7 mouse cellular contexts compared by ENCODE assay signal in genomic region chr4:155601997-155602456, GRCm38 (mm10). TPM values are rescaled to one million over a fixed set of nuclear protein-coding genes. Genes with fewer than 3 reads are reported as not detected.
DNase-seq lines count a peak whose midpoint lies in the region; ATAC-seq and TF ChIP-seq lines count a peak whose summit lies in the region.

No protein-coding gene starts in this region.

- ATAC-seq in embryonic facial prominence, embryonic 13.5 days (ENCODE audit: insufficient number of reproducible peaks, insufficient read depth, low FRiP score, low TSS enrichment, low read depth) = no peak; the same call in 1 of the 2 replicates
- no peak for ATAC-seq in intestine, embryonic 16.5 days
- peak; percentile 48 for ATAC-seq in neural tube, embryonic 15.5 days (ENCODE audit: low FRiP score)

- H3K4me1 ChIP-seq in lung, adult 2 months (ENCODE audit: control insufficient read depth, insufficient read depth, low read length) = peaks cover 2% of the 10 kb centered on the region; the same call in 1 of the 2 replicates
- H3K4me1 ChIP-seq in embryonic facial prominence, embryonic 13.5 days = peaks cover 11% of the 10 kb centered on the region; the same call in 1 of the 2 replicates
- peaks cover 9% of the 10 kb centered on the region for H3K4me1 ChIP-seq in intestine, embryonic 16.5 days (ENCODE audit: control insufficient read depth, insufficient read depth, low read length)
- H3K4me1 ChIP-seq in neural tube, embryonic 15.5 days = peaks cover 26% of the 10 kb centered on the region

- H3K27ac ChIP-seq in embryonic facial prominence, embryonic 13.5 days = peak overlapping the region; percentile 99
- H3K27ac ChIP-seq in intestine, embryonic 16.5 days (ENCODE audit: low read length) = peak overlapping the region; percentile 99
- H3K27ac ChIP-seq in neural tube, embryonic 15.5 days (replicated peaks) = peak overlapping the region; percentile 97

- H3K27me3 ChIP-seq in embryonic facial prominence, embryonic 13.5 days = no peaks in the 10 kb centered on the region
- no peaks in the 10 kb centered on the region for H3K27me3 ChIP-seq in intestine, embryonic 16.5 days (replicated peaks; ENCODE audit: control insufficient read depth, insufficient read depth, low read length)
- no peaks in the 10 kb centered on the region for H3K27me3 ChIP-seq in neural tube, embryonic 15.5 days (replicated peaks)

- peak overlapping the region; percentile 87 for H3K4me2 ChIP-seq in embryonic facial prominence, embryonic 13.5 days
- peak overlapping the region; percentile 80 for H3K4me2 ChIP-seq in intestine, embryonic 16.5 days (ENCODE audit: low read depth, low read length)
- H3K4me2 ChIP-seq in neural tube, embryonic 15.5 days = peak overlapping the region; percentile 85

- TF ChIP-seq CTCF in lung, adult 2 months (IDR thresholded peaks at IDR 0.05; ENCODE audit: insufficient read depth, low read length) = no peak

- peak overlapping the region; percentile 96 for H3K4me3 ChIP-seq in lung, adult 2 months (replicated peaks; ENCODE audit: extremely low read depth, low read depth, low read length)
- peak overlapping the region; percentile 97 for H3K4me3 ChIP-seq in embryonic facial prominence, embryonic 13.5 days
- peak overlapping the region; percentile 98 for H3K4me3 ChIP-seq in intestine, embryonic 16.5 days (ENCODE audit: low read length)
- peak overlapping the region; percentile 99 for H3K4me3 ChIP-seq in neural tube, embryonic 15.5 days (replicated peaks)

- TF ChIP-seq POLR2A in lung, adult 2 months (IDR thresholded peaks at IDR 0.05; ENCODE audit: borderline replicate concordance, extremely low read depth, low read depth, low read length) = no peak

- WGBS in lung, adult 2 months = 1% methylated on average over 31 of the region's 31 CpGs
- 1% methylated on average over 31 of the region's 31 CpGs for whole genome bisulfite sequencing in embryonic facial prominence, embryonic 13.5 days
- WGBS in intestine, embryonic 16.5 days = under 1% methylated on average over 31 of the region's 31 CpGs
- WGBS in neural tube, embryonic 15.5 days = 3% methylated on average over 31 of the region's 31 CpGs

- no peak for DNase-seq in lung, adult 2 months
- DNase-seq in lung, postnatal 14 days = no peak
- no peak for DNase-seq in spleen, postnatal 36 days (ENCODE audit: low spot score in 2 of 2)
- no peak for DNase-seq in frontal cortex, postnatal 36 days (ENCODE audit: low spot score in 2 of 2)

- H3K9ac ChIP-seq in embryonic facial prominence, embryonic 13.5 days = peak overlapping the region; percentile 94
- peak overlapping the region; percentile 98 for H3K9ac ChIP-seq in intestine, embryonic 16.5 days (ENCODE audit: low read depth, low read length)
- H3K9ac ChIP-seq in neural tube, embryonic 15.5 days (replicated peaks) = peak overlapping the region; percentile 97

- H3K9me3 ChIP-seq in embryonic facial prominence, embryonic 13.5 days = no peaks in the 10 kb centered on the region
- no peaks in the 10 kb centered on the region for H3K9me3 ChIP-seq in intestine, embryonic 16.5 days (ENCODE audit: control insufficient read depth, low read length)
- H3K9me3 ChIP-seq in neural tube, embryonic 15.5 days (replicated peaks) = no peaks in the 10 kb centered on the region

- H3K36me3 ChIP-seq in embryonic facial prominence, embryonic 13.5 days = peaks cover 22% of the 10 kb centered on the region; the same call in 1 of the 2 replicates
- H3K36me3 ChIP-seq in intestine, embryonic 16.5 days (ENCODE audit: control insufficient read depth, insufficient read depth, low read length) = no peaks in the 10 kb centered on the region
- H3K36me3 ChIP-seq in neural tube, embryonic 15.5 days = peaks cover 4% of the 10 kb centered on the region

RNA-seq across cellular contexts. Expression of gene Slc35e2, which starts 0.8 kb away (rescaled TPM):
- 5.2 and 6.6 TPM in 2 replicates for polyA plus RNA-seq in lung, adult 2 months (2012; rRNA removed)
- 10.5 and 11.1 TPM in 2 replicates for polyA plus RNA-seq in embryonic facial prominence, embryonic 13.5 days (2015; fragmentation: Nextera tagmentation; extraction: Ambion mirVana)
- 6.2 and 7.1 TPM in 2 replicates for polyA plus RNA-seq in intestine, embryonic 16.5 days (2015; fragmentation: Nextera tagmentation; extraction: Ambion mirVana)
- 14.1 and 14.4 TPM in 2 replicates for polyA plus RNA-seq in neural tube, embryonic 15.5 days (2015; fragmentation: Nextera tagmentation; extraction: Ambion mirVana)

RNA-seq across cellular contexts. Expression of gene Cdk11b, which starts 22.6 kb away (rescaled TPM):
- polyA plus RNA-seq in lung, adult 2 months (2012; rRNA removed) = 21.3 and 29.1 TPM in 2 replicates
- polyA plus RNA-seq in embryonic facial prominence, embryonic 13.5 days (2015; fragmentation: Nextera tagmentation; extraction: Ambion mirVana) = 73.9 and 76.4 TPM in 2 replicates
- 48.4 and 49.8 TPM in 2 replicates for polyA plus RNA-seq in intestine, embryonic 16.5 days (2015; fragmentation: Nextera tagmentation; extraction: Ambion mirVana)
- polyA plus RNA-seq in neural tube, embryonic 15.5 days (2015; fragmentation: Nextera tagmentation; extraction: Ambion mirVana) = 52.7 and 53.4 TPM in 2 replicates

RNA-seq across cellular contexts. Expression of gene Nadk, which starts 39.8 kb away (rescaled TPM):
- 110 and 119 TPM in 2 replicates for polyA plus RNA-seq in lung, adult 2 months (2012; rRNA removed)
- polyA plus RNA-seq in embryonic facial prominence, embryonic 13.5 days (2015; fragmentation: Nextera tagmentation; extraction: Ambion mirVana) = 86.8 and 92.8 TPM in 2 replicates
- 97.3 and 98.2 TPM in 2 replicates for polyA plus RNA-seq in intestine, embryonic 16.5 days (2015; fragmentation: Nextera tagmentation; extraction: Ambion mirVana)
- polyA plus RNA-seq in neural tube, embryonic 15.5 days (2015; fragmentation: Nextera tagmentation; extraction: Ambion mirVana) = 75.0 and 81.5 TPM in 2 replicates

RNA-seq across cellular contexts. Expression of gene Gm10563, which starts 43.2 kb away (rescaled TPM):
- polyA plus RNA-seq in lung, adult 2 months (2012; rRNA removed) = not detected in 2 replicates
- not detected in 2 replicates for polyA plus RNA-seq in embryonic facial prominence, embryonic 13.5 days (2015; fragmentation: Nextera tagmentation; extraction: Ambion mirVana)
- not detected in 2 replicates for polyA plus RNA-seq in intestine, embryonic 16.5 days (2015; fragmentation: Nextera tagmentation; extraction: Ambion mirVana)
- not detected in 2 replicates for polyA plus RNA-seq in neural tube, embryonic 15.5 days (2015; fragmentation: Nextera tagmentation; extraction: Ambion mirVana)

RNA-seq across cellular contexts. Expression of gene Mmp23, which starts 51.2 kb away (rescaled TPM):
- 30.8 and 42.7 TPM in 2 replicates for polyA plus RNA-seq in lung, adult 2 months (2012; rRNA removed)
- polyA plus RNA-seq in embryonic facial prominence, embryonic 13.5 days (2015; fragmentation: Nextera tagmentation; extraction: Ambion mirVana) = 24.8 and 26.1 TPM in 2 replicates
- polyA plus RNA-seq in intestine, embryonic 16.5 days (2015; fragmentation: Nextera tagmentation; extraction: Ambion mirVana) = 39.6 and 41.3 TPM in 2 replicates
- 6.5 and 10.5 TPM in 2 replicates for polyA plus RNA-seq in neural tube, embryonic 15.5 days (2015; fragmentation: Nextera tagmentation; extraction: Ambion mirVana)
